Mouse (Mus musculus): ENCODE results near the gene Ddx59. TPM values are rescaled to one million over a fixed set of nuclear protein-coding genes. Genes with fewer than 3 reads are reported as not detected.

Ddx59 gene
- polyA plus RNA-seq, 1 experiment: 9.6 TPM

GRCm38 (mm10) chr1:136449541-136449940, 34.5 kb downstream of the Ddx59 start:
- DNase-seq (ENCODE audit: low spot score): no peak

- DNase-seq (ENCODE audit: low spot score): no peak
Measured at GRCm38 (mm10) chr1:136450206-136450605, 35.1 kb downstream of the Ddx59 start.

- DNase-seq (ENCODE audit: low spot score): no peak
Measured at GRCm38 (mm10) chr1:136452421-136452820, 37.4 kb downstream of the Ddx59 start.

GRCm38 (mm10) chr1:136455756-136456585, 40.9 kb downstream of the Ddx59 start:
- DNase-seq (ENCODE audit: low spot score): no peak

- DNase-seq (ENCODE audit: low spot score): no peak
Measured at GRCm38 (mm10) chr1:136456741-136457140, 41.7 kb downstream of the Ddx59 start.

GRCm38 (mm10) chr1:136457403-136457802, 42.3 kb downstream of the Ddx59 start:
- DNase-seq (ENCODE audit: low spot score): no peak

- DNase-seq (ENCODE audit: low spot score): no peak
Measured at GRCm38 (mm10) chr1:136458691-136459245, 43.7 kb downstream of the Ddx59 start.

DNA sequence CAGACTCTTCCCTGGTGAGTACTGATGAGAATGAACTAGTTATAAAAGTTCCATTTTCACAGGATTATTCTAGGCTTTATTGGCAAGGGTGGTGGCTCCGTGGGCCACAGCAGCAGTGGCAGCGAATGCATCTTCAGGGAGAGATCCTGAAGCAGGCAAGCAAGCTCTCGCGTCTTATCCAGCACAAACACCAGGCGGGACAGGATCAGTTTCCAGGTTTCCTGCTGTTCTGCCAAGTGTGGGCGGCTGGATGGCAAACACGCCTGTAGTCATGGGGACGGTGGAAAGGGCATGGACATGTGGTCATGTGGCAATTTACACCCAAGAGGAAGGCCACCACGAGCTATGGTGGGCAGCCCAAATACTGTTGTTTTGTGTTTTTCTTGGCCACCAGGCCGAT, 47.4 kb downstream of the Ddx59 start:
- no peak for DNase-seq (ENCODE audit: low spot score)

DNA sequence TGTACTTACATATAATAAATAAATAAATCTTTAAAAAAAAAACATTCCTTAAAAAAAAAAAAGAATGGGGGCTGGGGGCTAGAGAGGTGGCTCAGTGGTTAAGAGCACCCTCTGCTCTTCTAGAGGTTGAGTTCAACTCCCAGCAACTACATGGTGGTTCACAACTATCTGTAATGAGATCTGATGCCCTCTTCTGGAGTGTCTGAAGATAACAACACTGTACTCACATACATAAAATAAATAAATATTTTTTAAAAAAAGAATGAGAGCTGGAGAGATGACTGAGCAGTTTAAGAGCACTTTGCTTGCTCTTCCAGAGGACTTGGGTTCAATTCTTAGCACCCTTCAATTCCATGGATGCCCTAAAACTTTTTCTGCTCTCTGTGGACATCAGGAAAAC, 50.1 kb downstream of the Ddx59 start:
- DNase-seq (ENCODE audit: low spot score): no peak

DNA sequence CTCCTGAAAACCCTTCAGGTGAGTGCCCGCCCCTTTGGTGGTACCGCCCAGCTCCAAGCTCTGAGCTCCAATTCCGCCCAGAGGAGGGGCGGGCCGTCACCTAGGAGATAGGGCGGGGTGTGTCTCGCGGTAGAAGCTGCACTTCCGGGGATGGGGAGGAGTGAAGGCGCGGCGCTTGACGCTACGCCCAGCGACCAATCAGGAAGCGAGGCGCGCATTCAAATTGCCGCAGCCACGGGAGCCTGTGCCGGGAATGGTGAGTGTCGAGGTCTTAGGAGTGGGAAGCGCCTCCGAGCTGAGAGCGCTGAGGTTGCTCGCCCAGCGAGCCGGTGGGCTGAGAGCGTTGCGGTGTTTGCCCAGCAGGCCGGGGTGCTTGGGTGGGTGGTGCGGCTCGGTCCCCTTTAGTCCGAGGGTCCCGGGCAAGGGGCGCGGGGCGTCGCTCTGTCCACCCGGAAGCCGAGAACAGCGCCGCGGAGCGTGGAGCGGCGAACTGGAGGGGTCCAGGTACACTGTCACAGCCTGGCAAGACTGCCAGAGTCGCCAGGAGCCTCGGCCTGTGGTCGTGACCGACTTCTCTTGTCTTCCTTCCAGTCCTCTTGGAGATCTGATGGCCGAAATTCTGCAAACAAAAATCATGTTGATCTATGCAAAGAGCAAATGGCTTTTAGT, 51.2 kb downstream of the Ddx59 start, which contains the start of gene Kif14:
TSS of gene Kif14 (plus strand) at position 201 of the 669 bp plus-strand sequence.
- peak; percentile 83 for DNase-seq (ENCODE audit: low spot score)

DNA sequence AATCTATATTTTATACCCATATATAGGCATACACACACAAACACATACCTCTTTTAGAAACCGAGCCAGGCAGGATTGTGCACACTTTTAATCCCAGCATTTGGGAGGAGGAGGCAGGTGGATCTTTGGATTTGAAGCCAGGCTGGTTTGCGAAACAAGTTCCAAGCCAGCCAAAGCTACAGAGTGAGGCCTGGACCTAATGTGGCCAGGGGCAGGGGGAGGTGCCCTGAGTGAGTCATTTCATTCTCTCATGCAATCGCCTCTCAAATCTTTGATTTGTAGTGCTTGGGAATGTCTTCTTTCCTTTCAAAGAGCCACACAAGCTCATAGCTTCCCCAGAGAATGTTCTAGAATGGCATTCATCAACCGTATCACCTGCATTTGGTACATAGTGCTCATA, 54.3 kb downstream of the Ddx59 start:
- DNase-seq (ENCODE audit: low spot score): no peak

GRCm38 (mm10) chr1:136470471-136470870, 55.4 kb downstream of the Ddx59 start:
- no peak for DNase-seq (ENCODE audit: low spot score)

Other genes starting within 250 kb of the Ddx59 start
- 2.0 and 3.1 TPM in 2 replicates for gene Mroh3, start 202.4 kb upstream of the Ddx59 start, polyA plus RNA-seq (2012; rRNA removed)
- 22.4 and 24.3 TPM in 2 replicates for gene Inava, start 181.0 kb upstream of the Ddx59 start, polyA plus RNA-seq (2012; rRNA removed)
- 0.06 and 0.10 TPM in 2 replicates for gene Gpr25, start 154.4 kb upstream of the Ddx59 start, polyA plus RNA-seq (2012; rRNA removed)
- 18.6 and 23.7 TPM in 2 replicates for gene Camsap2, start 69.2 kb upstream of the Ddx59 start, polyA plus RNA-seq (2012; rRNA removed)
- 0.54 and 0.74 TPM in 2 replicates for gene Kif14, start 51.1 kb downstream of the Ddx59 start, polyA plus RNA-seq (2012; rRNA removed)
- 8.5 and 11.4 TPM in 2 replicates for gene Zfp281, start 209.6 kb downstream of the Ddx59 start, polyA plus RNA-seq (2012; rRNA removed)